Mouse (Mus musculus): ENCODE measurements around the gene Smok2b. TPM values are rescaled to one million over a fixed set of nuclear protein-coding genes. Genes with fewer than 3 reads are reported as not detected.
"Not testable (repeated sequence)": the region's sequence is repeated elsewhere in the genome, so short reads cannot be mapped to it uniquely, and the experiment has no call there.

The Smok2b gene
- not detected in 2 replicates for polyA plus RNA-seq (2015; fragmentation: Nextera tagmentation; extraction: Ambion mirVana)

DNA sequence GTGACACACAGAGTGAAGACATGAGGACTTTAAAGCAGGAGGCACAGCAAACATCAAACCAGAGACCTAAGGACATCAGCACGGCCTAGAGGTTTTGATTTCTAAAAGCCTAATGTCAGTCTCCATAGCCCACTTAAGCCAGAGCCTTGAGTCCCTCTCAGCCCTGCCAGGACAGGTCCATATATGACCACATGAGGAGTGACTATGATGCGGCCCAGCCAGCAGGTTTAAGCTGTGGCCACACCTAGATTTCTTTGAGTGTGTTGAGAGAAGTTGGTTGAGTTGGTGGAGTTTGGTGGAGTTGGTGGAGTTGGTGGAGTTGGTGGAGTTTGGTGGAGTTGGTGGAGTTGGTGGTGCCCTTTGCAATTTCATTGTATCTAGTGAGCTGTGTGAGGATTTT lies at the start of gene Smok2b:
TSS of gene Smok2b (plus strand) at position 301 of the 400 bp plus-strand sequence.
- H3K27me3 ChIP-seq; H3K4me2 ChIP-seq; ATAC-seq (ENCODE audit: low FRiP score, low read depth); H3K4me3 ChIP-seq; H3K4me1 ChIP-seq (replicated peaks); H3K9ac ChIP-seq; H3K27ac ChIP-seq (replicated peaks); H3K36me3 ChIP-seq: not testable (repeated sequence)
- WGBS: 82% methylated on average over 2 of the region's 2 CpGs
- peaks cover 93% of the 10 kb centered on the region for H3K9me3 ChIP-seq

DNA sequence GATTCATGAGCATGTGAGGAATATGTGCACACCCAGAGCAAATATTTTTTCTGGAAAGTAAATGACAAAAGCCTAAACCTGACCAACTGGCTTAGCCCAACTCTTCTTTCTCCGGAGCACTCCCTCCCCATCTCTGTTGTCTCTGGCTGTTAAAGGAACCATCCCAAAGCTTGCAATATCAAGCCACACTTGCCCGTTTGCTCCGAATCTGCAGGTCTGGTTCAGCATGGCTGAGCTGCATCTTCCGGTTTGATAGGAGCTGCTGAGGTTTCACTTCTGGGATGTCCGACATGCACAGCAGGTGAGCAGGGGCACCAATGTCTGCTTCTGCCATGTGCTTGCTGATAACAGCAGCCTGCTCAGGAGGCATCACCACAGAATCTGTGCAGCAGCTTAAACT lies 49.6 kb upstream of the Smok2b start:
- not testable (repeated sequence) for H3K27me3 ChIP-seq; ATAC-seq (ENCODE audit: low FRiP score, low read depth); H3K4me1 ChIP-seq (replicated peaks); H3K9ac ChIP-seq; H3K4me2 ChIP-seq; H3K4me3 ChIP-seq; H3K27ac ChIP-seq (replicated peaks); H3K36me3 ChIP-seq
- 94% methylated on average over 5 of the region's 5 CpGs for WGBS
- H3K9me3 ChIP-seq: peaks cover 15% of the 10 kb centered on the region

DNA sequence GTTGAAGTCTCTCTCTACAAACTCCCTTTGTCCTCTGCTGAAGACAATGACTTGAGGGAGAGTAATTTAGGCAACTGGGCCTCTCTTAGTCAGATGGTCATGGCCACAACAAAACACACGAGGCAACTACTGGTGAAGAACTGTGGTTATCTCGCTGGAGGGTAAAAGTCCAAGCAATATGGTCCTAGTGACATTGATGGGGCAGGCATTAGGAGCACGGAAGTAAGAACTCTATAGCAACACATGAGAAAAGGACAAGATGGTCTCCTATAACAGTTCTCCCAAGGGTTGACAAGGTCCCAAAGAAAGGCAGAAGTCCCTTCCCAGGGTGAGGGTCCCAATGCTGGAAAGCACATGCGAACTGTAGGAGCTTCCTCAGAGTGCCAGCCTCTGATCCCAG lies 47.3 kb upstream of the Smok2b start:
- peaks cover 27% of the 10 kb centered on the region for H3K9me3 ChIP-seq
- not testable (repeated sequence) for H3K4me3 ChIP-seq; H3K36me3 ChIP-seq; ATAC-seq (ENCODE audit: low FRiP score, low read depth); H3K27ac ChIP-seq (replicated peaks); H3K4me1 ChIP-seq (replicated peaks); H3K27me3 ChIP-seq; H3K9ac ChIP-seq; H3K4me2 ChIP-seq
- WGBS: 77% methylated on average over 3 of the region's 4 CpGs

DNA sequence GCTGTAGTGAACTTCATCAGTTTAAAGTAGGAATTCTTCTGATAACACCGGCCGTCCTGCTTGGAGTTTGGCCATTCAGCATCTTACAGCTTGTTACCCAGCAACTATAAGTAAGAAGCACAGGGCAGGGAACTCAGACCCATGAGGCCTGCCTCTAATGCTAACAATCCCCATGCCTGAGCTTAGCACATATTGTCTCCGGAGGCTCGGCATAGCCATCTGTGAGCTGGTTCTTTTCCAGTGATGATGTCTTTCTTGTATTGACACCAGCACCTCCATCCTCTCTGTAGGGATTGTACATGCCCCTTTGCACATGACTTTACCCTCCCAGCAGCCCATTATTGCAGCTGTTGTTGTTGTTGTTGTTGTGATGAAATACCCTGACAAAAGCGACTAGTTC lies 45.5 kb upstream of the Smok2b start:
- H3K27me3 ChIP-seq; H3K4me1 ChIP-seq (replicated peaks); H3K9ac ChIP-seq; H3K36me3 ChIP-seq; H3K4me2 ChIP-seq; H3K4me3 ChIP-seq; ATAC-seq (ENCODE audit: low FRiP score, low read depth); H3K27ac ChIP-seq (replicated peaks): not testable (repeated sequence)
- WGBS: 95% methylated on average over 5 of the region's 5 CpGs
- H3K9me3 ChIP-seq: peaks cover 31% of the 10 kb centered on the region

DNA sequence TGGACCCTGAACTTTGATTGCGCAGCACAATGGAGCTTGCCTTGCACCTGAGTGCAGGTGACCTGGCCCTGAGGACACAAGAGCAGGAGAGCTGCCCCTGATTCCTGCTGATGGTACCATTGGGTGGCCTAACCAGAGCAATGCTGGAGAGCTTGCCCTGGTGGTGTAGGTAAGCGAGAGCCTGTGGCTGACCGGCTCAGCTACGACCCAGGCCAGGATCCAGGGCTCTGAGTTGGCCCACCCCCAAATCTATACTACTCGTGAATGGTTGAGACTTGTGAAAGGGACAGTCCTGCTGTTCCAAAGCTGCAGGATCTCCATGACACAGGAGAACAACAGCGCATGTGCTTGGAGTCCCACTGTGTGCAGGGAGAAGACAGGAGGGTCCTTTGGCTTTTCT lies 43.5 kb upstream of the Smok2b start:
- peaks cover 26% of the 10 kb centered on the region for H3K9me3 ChIP-seq
- not testable (repeated sequence) for ATAC-seq (ENCODE audit: low FRiP score, low read depth)
- 86% methylated on average over 6 of the region's 6 CpGs for WGBS

DNA sequence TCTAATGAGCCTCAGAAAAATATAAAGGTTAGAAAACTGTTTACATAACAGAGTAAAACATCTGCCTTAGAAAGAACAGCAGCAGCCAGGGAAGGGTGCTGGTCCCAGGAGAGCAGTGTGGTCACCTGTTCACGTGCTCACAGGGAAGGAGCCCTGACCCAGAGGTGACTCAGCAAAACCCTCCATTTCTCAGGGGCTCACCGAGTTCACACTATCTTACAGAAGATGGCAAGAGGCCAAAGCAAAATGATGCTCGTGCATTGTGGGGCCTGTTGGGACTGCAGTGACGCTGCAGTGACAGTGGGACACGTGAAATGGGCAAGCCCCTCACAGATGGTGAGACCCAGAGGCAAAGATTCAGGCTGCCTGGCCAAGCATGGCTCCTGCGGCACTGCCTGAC lies 42.4 kb upstream of the Smok2b start:
- WGBS: 73% methylated on average over 6 of the region's 6 CpGs
- not testable (repeated sequence) for H3K27me3 ChIP-seq; H3K4me2 ChIP-seq; H3K4me1 ChIP-seq (replicated peaks); H3K4me3 ChIP-seq; H3K36me3 ChIP-seq; H3K27ac ChIP-seq (replicated peaks); ATAC-seq (ENCODE audit: low FRiP score, low read depth); H3K9ac ChIP-seq
- peaks cover 29% of the 10 kb centered on the region for H3K9me3 ChIP-seq

More for the DNA sequence above, 43.5 kb upstream of the Smok2b start:
- H3K9ac ChIP-seq; H3K4me2 ChIP-seq; H3K27me3 ChIP-seq; H3K27ac ChIP-seq (replicated peaks); H3K36me3 ChIP-seq; H3K4me3 ChIP-seq; H3K4me1 ChIP-seq (replicated peaks): not testable (repeated sequence)

DNA sequence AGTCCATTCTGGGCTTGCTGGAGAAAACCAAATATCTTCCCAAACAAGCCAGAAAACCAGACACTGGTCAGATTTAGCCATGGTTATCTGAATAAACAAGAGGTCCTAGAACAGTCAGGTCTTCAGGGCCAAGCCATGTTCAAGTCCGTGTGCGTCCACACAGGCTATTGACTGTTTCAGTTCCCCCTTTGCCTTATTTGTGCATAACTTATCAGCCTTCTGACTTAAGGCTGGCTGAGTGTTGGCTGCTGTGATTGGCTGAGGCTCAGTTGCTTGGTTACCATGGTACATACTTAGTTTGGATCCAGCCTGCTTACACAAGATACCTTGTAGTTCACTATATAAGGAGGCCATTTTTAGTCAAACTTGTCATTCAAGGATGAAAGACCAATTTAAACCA lies 41.2 kb upstream of the Smok2b start:
- not testable (repeated sequence) for H3K4me1 ChIP-seq (replicated peaks); H3K4me2 ChIP-seq; ATAC-seq (ENCODE audit: low FRiP score, low read depth); H3K4me3 ChIP-seq; H3K9ac ChIP-seq; H3K36me3 ChIP-seq; H3K27ac ChIP-seq (replicated peaks); H3K27me3 ChIP-seq
- peaks cover 29% of the 10 kb centered on the region for H3K9me3 ChIP-seq
- 89% methylated on average over 2 of the region's 2 CpGs for WGBS

DNA sequence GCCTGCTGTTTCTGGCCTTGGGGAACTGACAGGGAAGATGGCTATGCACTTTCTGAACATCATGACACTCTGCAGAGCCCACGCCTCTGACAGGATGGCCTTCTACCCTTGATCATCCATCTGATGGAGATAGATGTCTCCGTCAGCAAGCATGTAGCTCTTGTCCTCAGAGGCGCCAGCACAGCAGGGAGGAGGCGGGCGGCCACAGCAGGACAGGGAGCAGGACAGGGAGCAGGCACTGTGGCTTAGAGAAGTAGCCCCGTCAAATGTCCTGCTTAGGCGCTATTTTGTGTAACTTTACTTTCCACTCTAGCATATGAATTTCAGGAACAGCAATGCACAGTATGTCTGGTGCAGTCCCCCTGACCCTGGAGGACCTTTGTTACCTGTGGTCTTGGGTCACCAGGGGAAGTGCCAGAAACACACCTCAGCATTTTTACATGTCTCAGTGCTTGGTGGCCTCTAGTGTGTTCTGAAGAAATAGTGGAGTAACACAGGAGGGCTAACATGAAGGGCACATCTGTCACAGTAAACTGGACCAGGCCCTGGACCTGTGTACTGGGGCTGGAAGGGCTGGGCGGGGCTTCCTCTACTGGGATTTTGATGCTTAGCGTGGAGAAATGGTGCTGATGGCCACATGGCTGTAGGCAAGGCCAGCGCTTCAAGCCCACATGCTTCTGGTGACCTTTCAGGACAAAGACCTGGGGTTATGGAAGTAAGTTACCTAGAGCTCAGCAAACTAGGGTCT lies 39.0 kb upstream of the Smok2b start:
- H3K4me3 ChIP-seq; H3K36me3 ChIP-seq; H3K4me1 ChIP-seq (replicated peaks); H3K9ac ChIP-seq; H3K4me2 ChIP-seq; H3K27me3 ChIP-seq; H3K27ac ChIP-seq (replicated peaks): not testable (repeated sequence)
- H3K9me3 ChIP-seq: peaks cover 32% of the 10 kb centered on the region
- WGBS: 89% methylated on average over 10 of the region's 10 CpGs
- ATAC-seq (ENCODE audit: low FRiP score, low read depth): 0 out of 2 replicates have a peak, but pooled peaks have one; percentile 24

DNA sequence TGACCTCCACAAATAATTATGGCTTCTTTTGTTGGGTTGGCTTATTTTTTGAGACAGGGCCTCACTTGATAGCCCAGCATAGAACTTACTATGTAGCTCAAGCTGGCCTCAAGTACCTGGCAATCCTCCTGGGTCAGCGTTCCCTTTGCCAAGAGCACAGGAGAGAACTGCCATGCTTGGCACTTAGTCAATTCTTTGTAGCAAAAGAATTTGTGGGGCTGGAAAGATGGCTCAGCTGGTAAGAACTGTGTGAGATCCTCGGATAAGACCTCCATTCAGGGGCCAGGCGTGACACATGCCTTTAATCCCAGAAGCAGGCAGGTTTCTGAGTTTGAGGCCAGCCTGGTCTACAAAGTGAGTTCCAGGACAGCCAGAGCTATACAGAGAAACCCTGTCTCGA lies 33.6 kb upstream of the Smok2b start:
- H3K9ac ChIP-seq; H3K4me1 ChIP-seq (replicated peaks); H3K27me3 ChIP-seq; H3K4me3 ChIP-seq; H3K27ac ChIP-seq (replicated peaks); ATAC-seq (ENCODE audit: low FRiP score, low read depth); H3K36me3 ChIP-seq; H3K4me2 ChIP-seq: not testable (repeated sequence)
- peaks cover 32% of the 10 kb centered on the region for H3K9me3 ChIP-seq
- WGBS: 64% methylated on average over 4 of the region's 4 CpGs

DNA sequence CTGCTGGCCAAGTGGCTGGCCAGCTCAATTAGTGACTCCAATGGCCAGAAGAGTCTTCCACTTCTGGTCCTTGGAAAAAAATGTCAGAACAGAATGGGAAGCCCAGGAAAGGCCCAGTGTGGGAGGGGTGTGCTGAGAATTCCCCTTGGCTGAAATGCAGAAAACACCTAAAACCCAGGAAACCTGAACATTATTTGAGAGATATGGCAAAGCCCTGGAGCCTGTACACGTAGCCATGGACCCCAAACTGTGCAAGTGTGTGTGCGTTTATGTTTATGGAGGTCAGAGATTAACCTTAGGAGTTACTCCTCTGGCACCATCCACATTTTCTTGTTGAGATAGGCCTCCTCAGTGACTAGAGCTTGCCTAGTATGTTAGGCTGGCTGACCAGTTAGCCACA lies 31.2 kb upstream of the Smok2b start:
- H3K36me3 ChIP-seq; H3K4me2 ChIP-seq; H3K27ac ChIP-seq (replicated peaks); H3K4me3 ChIP-seq; ATAC-seq (ENCODE audit: low FRiP score, low read depth); H3K4me1 ChIP-seq (replicated peaks); H3K27me3 ChIP-seq; H3K9ac ChIP-seq: not testable (repeated sequence)
- 88% methylated on average over 2 of the region's 2 CpGs for WGBS
- peaks cover 30% of the 10 kb centered on the region for H3K9me3 ChIP-seq

DNA sequence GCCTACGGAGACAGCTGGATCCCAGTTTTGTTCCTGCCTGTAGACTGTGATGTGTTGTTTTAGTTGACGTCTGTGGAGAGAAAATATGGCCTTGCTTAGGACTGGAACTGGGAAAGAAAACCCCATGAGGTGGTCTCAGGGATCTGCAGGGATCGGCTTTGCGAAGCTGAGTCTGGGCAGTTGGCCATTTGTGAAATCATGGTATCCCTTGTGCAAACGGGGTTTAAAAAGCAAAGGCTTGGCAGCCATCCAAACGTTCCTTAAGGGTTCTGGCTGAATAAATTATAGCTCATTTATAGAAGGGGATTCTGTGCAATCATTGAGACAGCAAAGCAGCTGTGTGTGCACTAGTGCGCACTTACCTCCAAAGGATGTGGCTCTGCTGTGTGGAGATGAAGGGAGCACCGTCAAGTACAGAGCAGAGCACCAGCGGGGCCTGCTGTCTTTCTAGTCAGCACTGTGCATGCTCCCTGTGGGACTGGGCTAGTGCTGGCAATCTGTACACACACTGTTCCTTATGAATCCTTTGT lies 30.1 kb upstream of the Smok2b start:
- not testable (repeated sequence) for H3K4me1 ChIP-seq (replicated peaks); H3K9ac ChIP-seq; H3K27me3 ChIP-seq; H3K4me3 ChIP-seq; H3K27ac ChIP-seq (replicated peaks); H3K4me2 ChIP-seq; H3K36me3 ChIP-seq
- ATAC-seq (ENCODE audit: low FRiP score, low read depth): peak; percentile 76; the same call in 1 of the 2 replicates
- H3K9me3 ChIP-seq: peaks cover 30% of the 10 kb centered on the region
- WGBS: 75% methylated on average over 8 of the region's 9 CpGs

DNA sequence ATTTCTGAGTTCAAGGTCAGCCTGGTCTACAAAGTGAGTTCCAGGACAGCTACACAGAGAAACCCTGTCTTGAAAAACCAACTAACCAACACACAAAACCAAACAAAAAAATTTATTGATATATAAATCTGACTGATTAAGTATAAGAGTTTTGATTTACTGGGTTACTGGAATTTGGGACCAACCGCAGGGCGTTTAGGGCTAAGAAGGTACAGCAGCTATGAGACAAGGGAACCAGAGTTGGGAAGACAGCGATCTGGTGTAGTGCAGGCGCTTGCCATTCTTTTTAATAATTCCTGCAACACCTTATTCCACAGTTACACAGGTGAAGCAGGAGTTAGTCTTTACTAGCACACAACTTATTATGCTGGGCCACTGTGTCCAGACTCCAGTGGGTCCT lies 28.5 kb upstream of the Smok2b start:
- not testable (repeated sequence) for H3K36me3 ChIP-seq; H3K4me3 ChIP-seq; ATAC-seq (ENCODE audit: low FRiP score, low read depth); H3K4me1 ChIP-seq (replicated peaks); H3K27me3 ChIP-seq; H3K9ac ChIP-seq; H3K4me2 ChIP-seq; H3K27ac ChIP-seq (replicated peaks)
- H3K9me3 ChIP-seq: peaks cover 28% of the 10 kb centered on the region
- WGBS: 86% methylated on average over 4 of the region's 4 CpGs

All from hindbrain, embryonic 15.5 days (tissue).